Mouse (Mus musculus) midbrain, embryonic 16.5 days (tissue): ENCODE data around the gene Mtrf1. TPM values are rescaled to one million over a fixed set of nuclear protein-coding genes. Genes with fewer than 3 reads are reported as not detected.
A peak's percentile ranks its signal among the peaks of the same experiment; 100 is the strongest.
"Not testable (repeated sequence)": the region's sequence is repeated elsewhere in the genome, so short reads cannot be mapped to it uniquely, and the experiment has no call there.

ENCODE experiments used
- ATAC-seq: fragments of 200-750 bp; cut with Nextera tagmentation; 2 replicates; pipeline ENCODE4 v1.8.0; 2017; ENCODE audit warnings: moderate TSS enrichment
- H3K27ac ChIP-seq: fragments of 300-500 bp; sonication (generic); 2 replicates; pipeline ENCODE4 v1.5.1; 2014; ENCODE audit warnings: mild to moderate bottlenecking, low read length, mixed read lengths
- H3K27me3 ChIP-seq: fragments of 300-500 bp; sonication (generic); 2 replicates; pipeline ENCODE4 v1.6.1; 2014; ENCODE audit warnings: low read depth, low read length, mixed read lengths; ENCODE audit not compliant: control insufficient read depth, insufficient read depth
- H3K36me3 ChIP-seq: fragments of 300-500 bp; sonication (generic); 2 replicates; pipeline ENCODE4 v1.6.1; 2014; ENCODE audit warnings: mild to moderate bottlenecking, low read length, moderate library complexity, mixed read lengths; ENCODE audit not compliant: control insufficient read depth, insufficient read depth
- H3K4me1 ChIP-seq: fragments of 300-500 bp; sonication (generic); 2 replicates; pipeline ENCODE4 v1.6.1; 2014; ENCODE audit warnings: mild to moderate bottlenecking, low read length, mixed read lengths; ENCODE audit not compliant: control insufficient read depth, insufficient read depth
- H3K4me2 ChIP-seq: fragments of 300-500 bp; sonication (generic); 2 replicates; pipeline ENCODE4 v1.6.1; 2014; ENCODE audit warnings: mild to moderate bottlenecking, low read length, mixed read lengths
- H3K4me3 ChIP-seq: fragments of 300-500 bp; sonication (generic); 2 replicates; pipeline ENCODE4 v1.5.1; 2014; ENCODE audit warnings: low read depth, mild to moderate bottlenecking, low read length, moderate library complexity, mixed read lengths
- H3K9ac ChIP-seq: fragments of 300-500 bp; sonication (generic); 2 replicates; pipeline ENCODE4 v1.6.1; 2014; ENCODE audit warnings: low read depth, low read length, mixed read lengths
- H3K9me3 ChIP-seq: fragments of 300-500 bp; sonication (generic); replicated peaks from 2 replicates; pipeline ENCODE4 v1.6.1; 2014; ENCODE audit warnings: mild to moderate bottlenecking, low read length, mixed read lengths; ENCODE audit not compliant: control insufficient read depth, poor library complexity, severe bottlenecking
- WGBS: fragments of 180-500 bp; shearing (Covaris S2); extraction: QIAGEN DNeasy Blood & Tissue Kit; methylation state at CpG from one replicate; pipeline ENCODE4 v1.1.7; 2014; 5-methylcytosine and 5-hydroxymethylcytosine counted together
- polyA plus RNA-seq: library from polyadenylated mRNA; unstranded; fragments of >200 nt; fragmentation: Nextera tagmentation; extraction: Ambion mirVana; gene quantifications from 2 replicates; pipeline ENCODE4 v1.2.1, GENCODE M21; 2015

Gene Mtrf1
- polyA plus RNA-seq, 1 experiment from 2014 or later: 11.6 TPM

DNA sequence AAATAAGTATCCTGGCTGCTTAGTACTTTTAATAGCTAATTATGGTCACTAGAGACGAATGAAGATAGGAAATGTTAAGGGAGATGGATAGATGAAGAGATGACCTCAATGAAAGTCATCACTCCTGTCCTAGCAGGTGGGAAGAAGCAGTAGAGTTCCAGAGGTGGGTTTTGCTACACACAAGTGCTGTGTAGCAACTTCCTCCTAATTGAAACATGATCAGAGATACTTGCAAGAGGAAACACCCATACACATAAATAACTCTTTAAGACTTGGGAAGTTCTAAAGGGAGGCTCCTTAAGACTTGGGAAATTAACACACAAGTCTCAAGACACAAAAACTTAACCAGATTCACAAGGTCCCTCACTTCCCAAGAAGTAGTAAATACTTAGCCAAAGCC is 36.5 kb downstream of the Mtrf1 start:
- no peaks in the 10 kb centered on the region for H3K27me3 ChIP-seq
- H3K27ac ChIP-seq: no peak overlapping the region
- H3K4me1 ChIP-seq: no peaks in the 10 kb centered on the region
- H3K9me3 ChIP-seq: no peaks in the 10 kb centered on the region
- no peaks in the 10 kb centered on the region; the same call in none of the 2 replicates for H3K36me3 ChIP-seq
- no peak overlapping the region for H3K9ac ChIP-seq
- ATAC-seq: no peak
- WGBS: 85% methylated on average over 1 of the region's 1 CpGs
- no peak overlapping the region for H3K4me3 ChIP-seq
- no peak overlapping the region for H3K4me2 ChIP-seq

DNA sequence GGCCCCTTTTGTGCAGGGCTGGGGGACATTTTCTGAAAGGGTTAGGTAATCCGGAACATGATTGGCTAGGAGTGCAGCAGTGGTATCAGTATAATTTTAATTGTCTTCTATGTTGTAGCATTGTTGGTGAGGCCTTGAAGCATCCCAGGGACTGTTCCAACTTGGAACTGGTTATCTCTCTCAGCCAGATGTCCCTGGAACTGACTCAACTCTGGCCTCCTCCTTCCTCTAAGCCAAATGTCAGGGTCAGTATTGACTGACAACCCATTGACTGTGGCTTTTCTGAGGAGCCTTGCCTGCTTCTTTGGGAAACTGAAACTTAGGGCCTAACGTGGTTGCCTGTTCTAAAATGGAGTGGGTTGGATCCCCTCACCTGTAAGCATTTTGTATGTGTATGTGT is 43.1 kb downstream of the Mtrf1 start:
- H3K36me3 ChIP-seq: no peaks in the 10 kb centered on the region
- no peak for ATAC-seq
- H3K27me3 ChIP-seq: no peaks in the 10 kb centered on the region
- 85% methylated on average over 2 of the region's 2 CpGs for WGBS
- H3K27ac ChIP-seq: no peak overlapping the region
- H3K4me2 ChIP-seq: no peak overlapping the region
- H3K9ac ChIP-seq: no peak overlapping the region
- H3K9me3 ChIP-seq: no peaks in the 10 kb centered on the region; the same call in 1 of the 2 replicates
- H3K4me1 ChIP-seq: peaks cover 14% of the 10 kb centered on the region
- no peak overlapping the region for H3K4me3 ChIP-seq

- no peaks in the 10 kb centered on the region for H3K36me3 ChIP-seq
- no peak overlapping the region for H3K4me3 ChIP-seq
- no peak overlapping the region for H3K9ac ChIP-seq
- no peaks in the 10 kb centered on the region; the same call in 1 of the 2 replicates for H3K9me3 ChIP-seq
- ATAC-seq: no peak
- peaks cover 17% of the 10 kb centered on the region for H3K4me1 ChIP-seq
- H3K4me2 ChIP-seq: no peak overlapping the region
- WGBS: 84% methylated on average over 5 of the region's 5 CpGs
- no peak overlapping the region for H3K27ac ChIP-seq
- no peaks in the 10 kb centered on the region for H3K27me3 ChIP-seq
These were observed 43.9 kb downstream of the Mtrf1 start for GRCm38 (mm10) chr14:79441441-79441840.

GRCm38 (mm10) chr14:79444601-79445000 is 47.0 kb downstream of the Mtrf1 start:
- 57% methylated on average over 9 of the region's 9 CpGs for WGBS
- Histone ChIP-seq H3K27me3 (no peaks in the 10 kb centered on the region), H3K9ac (no peak overlapping the region), H3K9me3 (no peaks in the 10 kb centered on the region; the same call in 1 of the 2 replicates), H3K4me1 (peaks cover 17% of the 10 kb centered on the region), H3K4me3 (peak overlapping the region; percentile 28; the same call in 1 of the 2 replicates), H3K36me3 (no peaks in the 10 kb centered on the region), H3K4me2 (peak overlapping the region; percentile 58), H3K27ac (peak overlapping the region; percentile 88)
- ATAC-seq: peak; percentile 44

- peaks cover 17% of the 10 kb centered on the region for H3K4me1 ChIP-seq
- ATAC-seq: peak; percentile 88
- H3K27ac ChIP-seq: peak overlapping the region; percentile 88
- H3K27me3 ChIP-seq: no peaks in the 10 kb centered on the region
- no peak overlapping the region for H3K9ac ChIP-seq
- peak overlapping the region; percentile 58 for H3K4me2 ChIP-seq
- 7% methylated on average over 16 of the region's 16 CpGs for WGBS
- H3K4me3 ChIP-seq: peak overlapping the region; percentile 28; the same call in 1 of the 2 replicates
- no peaks in the 10 kb centered on the region for H3K9me3 ChIP-seq
- H3K36me3 ChIP-seq: no peaks in the 10 kb centered on the region
These were observed 47.6 kb downstream of the Mtrf1 start for GRCm38 (mm10) chr14:79445055-79445620.

DNA sequence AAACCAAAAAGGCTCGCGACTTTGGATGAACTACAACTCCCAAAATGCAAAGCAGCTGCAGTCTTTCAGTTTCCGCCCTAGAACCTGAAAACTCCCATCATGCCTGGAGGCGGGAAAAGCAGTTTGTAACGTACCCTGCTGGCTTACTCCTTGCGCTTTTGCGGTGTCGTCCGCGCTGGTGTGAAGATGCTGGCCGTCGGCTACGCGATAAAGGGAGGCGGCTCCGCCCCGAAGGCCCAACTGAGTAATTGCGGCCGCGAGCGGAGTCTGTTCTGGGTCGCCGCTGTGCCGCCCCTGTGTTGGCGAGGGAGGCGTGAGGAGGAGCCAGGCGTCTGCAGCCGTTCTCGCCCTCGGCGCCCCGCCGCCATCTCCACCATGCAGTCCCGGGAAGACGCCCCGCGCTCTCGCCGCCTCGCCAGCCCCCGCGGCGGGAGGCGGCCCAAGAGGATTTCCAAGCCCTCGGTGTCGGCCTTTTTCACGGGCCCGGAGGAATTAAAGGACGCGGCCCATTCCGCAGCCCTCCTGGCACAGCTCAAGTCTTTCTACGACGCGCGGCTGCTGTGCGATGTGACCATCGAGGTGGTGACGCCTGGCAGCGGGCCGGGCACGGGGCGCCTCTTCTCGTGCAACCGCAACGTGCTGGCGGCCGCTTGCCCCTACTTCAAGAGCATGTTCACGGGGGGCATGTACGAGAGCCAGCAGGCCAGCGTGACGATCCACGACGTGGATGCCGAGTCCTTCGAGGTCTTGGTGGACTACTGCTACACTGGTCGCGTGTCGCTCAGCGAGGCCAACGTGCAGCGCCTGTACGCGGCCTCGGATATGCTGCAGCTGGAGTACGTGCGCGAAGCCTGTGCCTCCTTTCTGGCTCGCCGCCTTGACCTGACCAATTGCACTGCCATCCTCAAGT is 54.4 kb downstream of the Mtrf1 start, which contains the start of gene Kbtbd6:
Kbtbd6 (plus strand) TSS at position 155 of the 910 bp plus-strand sequence.
- not testable (repeated sequence) for H3K27me3 ChIP-seq, H3K4me1 ChIP-seq, H3K36me3 ChIP-seq, H3K27ac ChIP-seq, H3K9me3 ChIP-seq
- Histone ChIP-seq H3K4me3 (peak within 1 kb of the TSS; percentile 53), H3K4me2 (peak within 1 kb of the TSS; percentile 75), H3K9ac (peak within 1 kb of the TSS; percentile 63; the same call in 1 of the 2 replicates)
- WGBS: 13% methylated on average over 37 of the region's 89 CpGs
- peak; percentile 89 for ATAC-seq

DNA sequence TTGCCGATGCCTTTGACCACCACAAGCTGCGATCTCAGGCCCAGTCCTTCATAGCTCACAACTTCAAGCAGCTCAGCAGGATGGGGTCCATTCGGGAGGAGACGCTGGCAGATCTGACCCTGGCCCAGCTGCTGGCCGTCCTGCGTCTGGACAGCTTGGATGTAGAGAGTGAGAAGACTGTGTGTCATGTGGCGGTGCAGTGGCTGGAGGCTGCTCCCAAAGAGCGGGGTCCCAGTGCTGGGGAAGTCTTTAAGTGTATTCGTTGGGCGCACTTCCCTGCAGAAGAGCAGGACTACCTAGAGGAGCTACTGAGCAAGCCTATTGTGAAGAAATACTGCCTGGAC is 55.0 kb downstream of the Mtrf1 start:
- not testable (repeated sequence) for H3K4me3 ChIP-seq, H3K36me3 ChIP-seq, H3K9me3 ChIP-seq, H3K4me1 ChIP-seq, H3K27me3 ChIP-seq, H3K9ac ChIP-seq, H3K4me2 ChIP-seq, H3K27ac ChIP-seq
- ATAC-seq: peak; percentile 50; the same call in 1 of the 2 replicates
- WGBS: 92% methylated on average over 4 of the region's 10 CpGs

DNA sequence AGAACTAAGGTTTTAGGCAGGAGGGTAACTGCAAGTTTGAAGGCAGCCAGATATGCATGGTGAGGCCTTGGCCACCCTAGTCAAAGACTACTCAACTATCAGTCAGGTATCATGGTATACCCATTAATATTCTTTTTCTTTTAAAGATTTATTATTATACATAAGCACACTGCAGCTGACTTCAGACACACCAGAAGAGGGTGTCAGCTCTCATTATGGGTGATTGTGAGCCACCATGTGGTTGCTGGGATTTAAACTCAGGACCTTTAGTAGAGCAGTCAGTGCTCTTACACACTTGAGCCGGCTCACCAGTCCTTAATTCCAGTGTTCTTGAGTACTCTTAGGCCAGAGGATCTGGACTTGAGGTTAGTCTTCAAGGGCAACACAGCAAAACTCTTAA is 62.8 kb downstream of the Mtrf1 start:
- Histone ChIP-seq H3K4me2 (no peak overlapping the region), H3K27ac (no peak overlapping the region), H3K36me3 (peaks cover 19% of the 10 kb centered on the region), H3K4me3 (no peak overlapping the region), H3K9ac (no peak overlapping the region), H3K27me3 (no peaks in the 10 kb centered on the region), H3K4me1 (no peaks in the 10 kb centered on the region), H3K9me3 (no peaks in the 10 kb centered on the region)
- 94% methylated on average over 1 of the region's 1 CpGs for WGBS
- no peak for ATAC-seq

- Histone ChIP-seq H3K27ac (no peak overlapping the region), H3K9ac (no peak overlapping the region), H3K4me1 (no peaks in the 10 kb centered on the region), H3K4me3 (no peak overlapping the region), H3K36me3 (peaks cover 23% of the 10 kb centered on the region), H3K4me2 (no peak overlapping the region), H3K27me3 (no peaks in the 10 kb centered on the region), H3K9me3 (no peaks in the 10 kb centered on the region)
- ATAC-seq: no peak
- 93% methylated on average over 4 of the region's 4 CpGs for WGBS
These were observed 63.4 kb downstream of the Mtrf1 start for GRCm38 (mm10) chr14:79460988-79461387.
